Mouse (Mus musculus) lung, embryonic 15.5 days (tissue): Measurements from ENCODE around the gene Tent5b. TPM values are rescaled to one million over a fixed set of nuclear protein-coding genes. Genes with fewer than 3 reads are reported as not detected.

Experiments
- ATAC-seq: fragments of 200-750 bp; cut with Nextera tagmentation; 2 replicates; pipeline ENCODE4 v1.8.0; 2017; ENCODE audit warnings: moderate number of reproducible peaks, borderline replicate concordance; ENCODE audit not compliant: low FRiP score, low TSS enrichment; ENCODE audit errors: extremely low read depth
- H3K27ac ChIP-seq: fragments of 300-500 bp; sonication (generic); 2 replicates; pipeline ENCODE4 v1.5.1; 2015; ENCODE audit warnings: moderate library complexity, mild to moderate bottlenecking, inconsistent platforms
- H3K27me3 ChIP-seq: fragments of 300-500 bp; sonication (generic); 2 replicates; pipeline ENCODE4 v1.6.1; 2015; ENCODE audit warnings: inconsistent platforms
- H3K36me3 ChIP-seq: fragments of 300-500 bp; sonication (generic); 2 replicates; pipeline ENCODE4 v1.6.1; 2015; ENCODE audit warnings: inconsistent platforms
- H3K4me1 ChIP-seq: fragments of 300-500 bp; sonication (generic); 2 replicates; pipeline ENCODE4 v1.6.1; 2015; ENCODE audit warnings: inconsistent platforms
- H3K4me2 ChIP-seq: fragments of 300-500 bp; sonication (generic); 2 replicates; pipeline ENCODE4 v1.6.1; 2015; ENCODE audit warnings: inconsistent platforms, mild to moderate bottlenecking, moderate library complexity
- H3K4me3 ChIP-seq: fragments of 300-500 bp; sonication (generic); 2 replicates; pipeline ENCODE4 v1.5.1; 2015; ENCODE audit warnings: mild to moderate bottlenecking, inconsistent platforms
- H3K9ac ChIP-seq: fragments of 300-500 bp; sonication (generic); 2 replicates; pipeline ENCODE4 v1.6.1; 2015; ENCODE audit warnings: inconsistent platforms
- H3K9me3 ChIP-seq: fragments of 300-500 bp; sonication (generic); 2 replicates; pipeline ENCODE4 v1.6.1; 2016; ENCODE audit warnings: inconsistent platforms
- WGBS: fragments of 180-500 bp; shearing (Covaris S2); methylation state at CpG from one replicate; pipeline ENCODE4 v1.1.7; 2015; 5-methylcytosine and 5-hydroxymethylcytosine counted together
- polyA plus RNA-seq: library from polyadenylated mRNA; unstranded; fragments of >200 nt; fragmentation: Nextera tagmentation; extraction: Ambion mirVana; gene quantifications from 2 replicates; pipeline ENCODE4 v1.2.1, GENCODE M21; 2015

Gene Tent5b
- polyA plus RNA-seq, 1 experiment from 2014 or later = 1.9 TPM

DNA sequence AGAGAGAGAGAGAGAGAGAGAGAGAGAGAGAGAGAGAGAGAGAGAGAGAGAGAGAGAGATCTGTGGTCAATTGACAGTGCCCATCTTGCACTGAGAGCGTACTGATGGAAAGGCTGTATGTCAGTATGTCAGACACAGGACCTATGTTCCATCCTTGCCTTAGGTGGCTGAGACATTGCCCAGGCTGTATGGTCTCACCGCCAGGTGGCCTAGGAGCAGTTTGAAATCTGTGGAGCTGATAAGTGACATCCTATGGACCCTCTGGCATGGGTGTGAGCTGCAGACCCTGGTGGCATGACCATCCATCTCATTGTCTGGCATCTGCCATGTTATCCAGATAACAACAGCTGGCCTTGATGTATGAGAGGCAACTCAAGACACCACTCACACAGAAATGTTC is 6.1 kb upstream of the Tent5b start:
- WGBS = 57% methylated on average over 2 of the region's 2 CpGs
- no peak overlapping the region for H3K4me2 ChIP-seq
- H3K27me3 ChIP-seq = peaks cover 37% of the 10 kb centered on the region; the same call in 1 of the 2 replicates
- no peak overlapping the region for H3K9ac ChIP-seq
- H3K4me3 ChIP-seq = no peak overlapping the region
- H3K9me3 ChIP-seq = peaks cover 4% of the 10 kb centered on the region; the same call in 1 of the 2 replicates
- no peak for ATAC-seq
- peaks cover 5% of the 10 kb centered on the region for H3K4me1 ChIP-seq
- H3K27ac ChIP-seq = no peak overlapping the region
- no peaks in the 10 kb centered on the region for H3K36me3 ChIP-seq

DNA sequence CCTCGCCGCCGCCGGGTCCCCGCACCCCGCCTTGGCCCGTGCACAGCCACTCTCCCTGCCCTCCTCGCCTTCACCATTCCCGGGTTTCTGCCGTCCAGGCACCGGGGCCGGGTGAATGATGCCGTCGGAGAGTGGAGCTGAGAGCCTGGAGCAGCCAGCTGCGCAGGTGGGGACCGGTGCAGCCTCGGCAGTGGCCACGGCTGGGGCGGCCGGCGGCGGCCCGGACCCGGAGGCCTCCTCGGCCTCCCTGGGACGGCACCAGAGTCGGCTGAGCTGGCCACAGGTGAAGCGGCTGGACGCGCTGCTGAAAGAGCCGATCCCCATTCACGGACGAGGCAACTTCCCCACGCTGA is 229 bp downstream of the Tent5b start:
- no peaks in the 10 kb centered on the region for H3K36me3 ChIP-seq
- H3K27me3 ChIP-seq = peaks cover 50% of the 10 kb centered on the region
- peak overlapping the region; percentile 45 for H3K4me3 ChIP-seq
- no peak for ATAC-seq
- peaks cover 21% of the 10 kb centered on the region for H3K4me1 ChIP-seq
- H3K4me2 ChIP-seq = peak overlapping the region; percentile 63
- 5% methylated on average over 34 of the region's 34 CpGs for WGBS
- no peaks in the 10 kb centered on the region for H3K9me3 ChIP-seq
- H3K27ac ChIP-seq = no peak overlapping the region
- peak overlapping the region; percentile 11; the same call in 1 of the 2 replicates for H3K9ac ChIP-seq

DNA sequence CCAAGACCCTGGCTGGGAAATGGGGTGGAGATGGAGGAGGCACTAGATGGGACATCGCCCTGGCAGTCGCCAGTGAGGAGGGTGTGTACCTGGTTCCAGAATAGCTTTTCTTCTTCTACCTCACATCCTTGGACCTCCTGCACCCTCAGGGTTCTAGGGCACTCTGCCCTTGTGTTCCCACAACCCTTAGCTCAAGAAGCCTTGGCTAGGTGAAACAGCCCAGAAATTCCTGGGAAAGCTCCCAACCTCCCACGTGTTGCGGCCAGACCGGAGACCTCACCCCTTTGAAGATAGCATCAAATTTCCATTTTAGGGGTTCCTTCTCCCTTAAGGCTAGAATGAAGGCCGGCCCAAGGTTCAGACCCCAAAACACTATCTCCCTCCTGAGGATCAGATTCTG is 822 bp downstream of the Tent5b start:
- Histone ChIP-seq H3K9ac (no peak overlapping the region), H3K36me3 (no peaks in the 10 kb centered on the region), H3K27ac (no peak overlapping the region), H3K4me2 (peak overlapping the region; percentile 63), H3K27me3 (peaks cover 46% of the 10 kb centered on the region), H3K4me3 (peak overlapping the region; percentile 45; the same call in 1 of the 2 replicates), H3K9me3 (no peaks in the 10 kb centered on the region), H3K4me1 (peaks cover 21% of the 10 kb centered on the region)
- no peak for ATAC-seq
- WGBS = 43% methylated on average over 6 of the region's 6 CpGs

DNA sequence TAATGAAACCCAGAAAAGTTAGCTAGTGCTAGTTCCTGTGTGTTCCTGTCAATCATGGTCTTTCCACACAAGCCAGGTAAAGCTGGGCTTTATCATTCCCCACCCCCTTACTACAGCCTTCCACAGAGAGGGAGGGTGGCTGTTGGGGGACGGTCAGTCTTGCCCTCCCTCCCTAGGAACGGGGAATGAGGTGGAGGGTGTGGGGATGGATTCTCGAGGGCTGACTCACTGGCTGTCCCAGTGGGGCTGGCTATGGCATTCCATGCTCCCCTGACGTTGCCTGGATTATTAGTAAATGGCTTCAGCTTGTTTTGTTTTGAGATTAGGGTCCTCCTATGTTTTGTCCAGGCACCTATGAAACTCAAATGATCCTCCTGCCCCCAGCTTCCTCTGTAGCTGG is 1.6 kb downstream of the Tent5b start:
- Histone ChIP-seq H3K4me2 (no peak overlapping the region), H3K9ac (no peak overlapping the region), H3K27me3 (peaks cover 43% of the 10 kb centered on the region), H3K36me3 (no peaks in the 10 kb centered on the region), H3K9me3 (no peaks in the 10 kb centered on the region), H3K27ac (no peak overlapping the region), H3K4me3 (no peak overlapping the region), H3K4me1 (peaks cover 21% of the 10 kb centered on the region)
- ATAC-seq = no peak
- 18% methylated on average over 4 of the region's 4 CpGs for WGBS

DNA sequence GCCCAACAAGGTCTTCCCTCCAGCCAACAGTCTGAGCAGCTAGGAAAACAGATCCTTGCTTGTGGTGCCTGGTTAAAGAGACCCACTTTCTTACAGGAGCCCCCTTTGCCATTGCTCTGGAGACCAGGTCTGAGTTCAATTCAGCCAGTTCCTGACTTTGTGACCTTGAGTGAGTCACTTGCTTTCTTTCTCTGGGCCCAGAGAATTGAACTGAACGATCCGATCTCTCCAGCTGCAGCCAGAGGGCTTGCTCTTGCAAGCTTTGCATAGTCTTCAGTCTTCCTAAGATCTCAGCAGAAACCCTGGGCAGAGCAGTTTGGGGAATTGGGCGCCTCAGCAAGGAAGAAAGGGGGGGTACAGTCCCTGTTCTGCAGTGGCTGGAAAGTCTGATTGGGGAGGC is 2.5 kb downstream of the Tent5b start:
- Histone ChIP-seq H3K27me3 (peaks cover 36% of the 10 kb centered on the region), H3K4me1 (peaks cover 21% of the 10 kb centered on the region), H3K27ac (no peak overlapping the region), H3K4me2 (no peak overlapping the region), H3K9ac (no peak overlapping the region), H3K4me3 (no peak overlapping the region), H3K9me3 (no peaks in the 10 kb centered on the region), H3K36me3 (no peaks in the 10 kb centered on the region)
- 74% methylated on average over 3 of the region's 3 CpGs for WGBS
- ATAC-seq = no peak

DNA sequence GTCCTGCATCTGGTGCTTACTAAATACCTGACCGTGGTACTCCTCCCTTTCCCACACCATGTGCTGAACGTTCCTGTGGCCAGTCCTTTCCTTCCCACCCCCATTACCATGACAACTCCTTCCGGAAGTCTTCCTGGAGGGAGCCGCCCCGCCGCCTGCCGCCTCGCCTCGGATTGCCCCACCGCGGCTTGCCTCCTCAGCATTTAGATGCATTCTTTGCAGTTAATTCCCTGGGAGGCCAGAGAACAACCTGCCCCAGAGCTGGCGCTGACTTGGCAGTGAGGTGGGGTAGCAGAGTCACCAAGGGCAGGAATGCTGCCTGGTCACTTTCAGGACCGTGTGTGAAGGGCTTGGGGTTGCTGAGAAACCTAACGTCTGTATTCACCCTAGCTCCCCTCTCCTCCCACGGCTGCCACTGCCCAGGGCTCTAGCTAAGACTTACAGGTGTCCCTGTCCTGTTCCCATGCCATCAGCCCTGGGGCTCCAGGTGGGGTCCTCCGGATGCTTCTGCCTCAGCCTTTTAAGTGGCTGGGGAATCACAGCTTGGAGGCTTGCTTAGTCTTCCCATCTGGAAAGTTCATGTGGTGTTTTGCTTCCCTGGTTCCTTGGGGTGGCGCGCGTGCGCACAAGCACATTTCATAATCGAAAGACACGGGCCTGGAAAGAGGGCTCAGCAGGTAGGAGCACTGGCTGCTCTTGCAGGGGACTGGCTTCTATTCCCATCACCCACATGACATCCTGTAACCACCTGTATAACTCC is 4.5 kb downstream of the Tent5b start:
- Histone ChIP-seq H3K9ac (no peak overlapping the region), H3K27ac (peak overlapping the region; percentile 56), H3K4me1 (peaks cover 26% of the 10 kb centered on the region), H3K4me3 (no peak overlapping the region), H3K27me3 (peaks cover 23% of the 10 kb centered on the region), H3K36me3 (no peaks in the 10 kb centered on the region), H3K4me2 (peak overlapping the region; percentile 24), H3K9me3 (no peaks in the 10 kb centered on the region)
- 7% methylated on average over 22 of the region's 22 CpGs for WGBS
- ATAC-seq = 0 out of 2 replicates have a peak, but pooled peaks have one; percentile 24

DNA sequence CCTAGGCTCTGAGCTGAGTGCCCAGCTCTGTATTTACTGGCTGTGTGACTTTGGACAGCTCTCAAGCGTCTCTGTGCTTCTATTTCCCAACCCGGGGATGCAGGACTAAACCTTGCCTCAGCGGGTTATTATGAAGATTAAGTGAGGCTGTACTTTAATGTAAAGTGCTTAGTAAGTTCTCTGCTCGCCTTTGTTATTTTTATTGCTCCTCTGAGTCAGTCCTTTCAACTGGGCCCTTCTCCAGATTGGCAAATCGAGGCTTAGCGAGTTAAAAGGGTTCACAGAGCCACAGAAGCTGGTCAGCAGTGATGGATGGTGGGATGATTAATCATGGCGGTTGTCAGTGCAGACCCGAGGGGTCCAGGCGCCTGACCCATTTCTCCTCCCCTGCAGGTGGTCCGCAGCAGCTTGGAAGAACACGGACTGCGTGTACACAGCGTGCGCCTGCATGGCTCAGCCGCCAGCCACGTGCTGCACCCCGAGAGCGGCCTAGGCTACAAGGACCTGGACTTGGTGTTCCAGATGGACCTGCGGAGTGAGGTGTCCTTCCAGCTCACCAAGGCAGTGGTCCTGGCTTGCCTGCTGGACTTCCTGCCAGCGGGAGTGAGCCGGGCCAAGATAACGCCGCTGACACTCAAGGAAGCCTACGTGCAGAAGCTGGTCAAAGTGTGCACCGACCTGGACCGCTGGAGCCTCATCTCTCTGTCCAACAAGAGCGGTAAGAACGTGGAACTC is 5.9 kb downstream of the Tent5b start:
- H3K4me2 ChIP-seq = no peak overlapping the region
- peaks cover 14% of the 10 kb centered on the region for H3K27me3 ChIP-seq
- H3K4me1 ChIP-seq = peaks cover 21% of the 10 kb centered on the region
- no peak overlapping the region for H3K27ac ChIP-seq
- H3K36me3 ChIP-seq = no peaks in the 10 kb centered on the region
- no peaks in the 10 kb centered on the region for H3K9me3 ChIP-seq
- WGBS = 81% methylated on average over 28 of the region's 28 CpGs
- no peak overlapping the region for H3K9ac ChIP-seq
- ATAC-seq = no peak
- H3K4me3 ChIP-seq = no peak overlapping the region

DNA sequence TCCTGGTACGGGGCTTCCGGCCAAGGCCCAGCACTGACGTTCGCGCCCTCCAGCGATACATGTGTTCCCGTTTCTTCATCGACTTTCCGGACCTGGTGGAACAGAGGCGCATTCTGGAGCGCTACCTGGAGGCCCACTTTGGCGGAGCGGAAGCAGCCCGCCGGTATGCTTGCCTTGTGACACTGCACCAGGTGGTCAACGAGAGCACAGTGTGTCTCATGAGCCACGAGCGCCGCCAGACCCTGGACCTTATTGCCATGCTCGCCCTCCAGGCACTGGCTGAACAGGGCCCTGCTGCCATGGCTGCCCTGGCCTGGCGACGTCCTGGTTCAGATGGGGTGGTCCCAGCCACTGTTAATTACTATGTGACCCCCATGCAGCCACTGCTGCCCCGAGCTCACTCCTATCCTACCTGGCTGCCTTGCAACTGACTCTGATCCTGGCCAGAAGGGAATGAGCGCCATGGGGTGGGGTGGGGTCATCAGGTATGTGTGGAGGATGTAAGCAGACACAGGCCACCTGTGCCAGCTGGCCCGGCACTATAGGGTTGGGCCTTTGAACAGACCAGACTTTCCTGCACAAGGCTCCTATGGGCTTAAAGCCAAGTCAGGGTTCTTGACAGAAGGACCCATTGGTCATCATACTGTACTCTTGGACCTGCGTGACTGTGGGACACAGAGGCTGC is 6.9 kb downstream of the Tent5b start:
- Histone ChIP-seq H3K27ac (no peak overlapping the region), H3K4me2 (no peak overlapping the region), H3K4me1 (peaks cover 29% of the 10 kb centered on the region), H3K9me3 (no peaks in the 10 kb centered on the region), H3K4me3 (no peak overlapping the region), H3K36me3 (no peaks in the 10 kb centered on the region), H3K9ac (no peak overlapping the region), H3K27me3 (peaks cover 4% of the 10 kb centered on the region)
- no peak for ATAC-seq
- 90% methylated on average over 26 of the region's 26 CpGs for whole genome bisulfite sequencing

DNA sequence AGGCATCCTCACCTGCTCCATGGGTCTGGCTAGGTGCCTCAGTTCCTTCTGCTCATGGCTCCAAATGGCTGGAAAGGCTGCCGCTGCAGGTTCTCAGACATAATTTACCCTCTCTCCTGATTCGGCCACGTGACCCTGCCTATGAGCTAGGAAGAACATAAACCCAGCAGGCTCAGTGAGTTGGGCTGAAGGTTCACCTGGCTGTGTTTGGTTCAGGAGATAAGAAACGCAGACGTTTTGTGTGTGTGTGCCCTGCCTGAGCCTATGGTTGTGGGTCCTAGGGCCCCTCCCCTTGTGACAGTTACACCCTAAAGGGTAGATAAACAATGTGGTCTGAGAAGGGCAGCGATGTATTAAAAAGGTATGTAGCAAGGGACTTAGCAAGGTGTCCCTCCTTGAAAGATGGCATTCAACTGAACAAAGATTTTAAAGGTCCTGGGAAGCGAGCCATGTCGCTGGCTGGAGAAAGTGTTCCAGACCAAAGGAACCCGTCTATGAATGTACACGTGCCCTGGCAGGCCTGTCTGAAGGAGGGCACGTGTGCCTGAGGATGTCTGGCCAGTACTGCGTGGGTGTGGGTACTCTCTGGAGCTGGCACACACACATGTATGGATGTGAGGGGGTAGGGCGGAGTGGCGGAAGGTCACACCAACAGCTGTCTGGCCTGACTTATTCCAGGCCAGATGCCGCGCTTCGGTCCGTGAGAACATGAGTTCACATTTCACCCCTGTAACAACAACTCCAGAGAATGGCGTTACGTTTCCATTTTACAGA is 8.9 kb downstream of the Tent5b start:
- no peak for ATAC-seq
- 67% methylated on average over 20 of the region's 20 CpGs for WGBS

DNA sequence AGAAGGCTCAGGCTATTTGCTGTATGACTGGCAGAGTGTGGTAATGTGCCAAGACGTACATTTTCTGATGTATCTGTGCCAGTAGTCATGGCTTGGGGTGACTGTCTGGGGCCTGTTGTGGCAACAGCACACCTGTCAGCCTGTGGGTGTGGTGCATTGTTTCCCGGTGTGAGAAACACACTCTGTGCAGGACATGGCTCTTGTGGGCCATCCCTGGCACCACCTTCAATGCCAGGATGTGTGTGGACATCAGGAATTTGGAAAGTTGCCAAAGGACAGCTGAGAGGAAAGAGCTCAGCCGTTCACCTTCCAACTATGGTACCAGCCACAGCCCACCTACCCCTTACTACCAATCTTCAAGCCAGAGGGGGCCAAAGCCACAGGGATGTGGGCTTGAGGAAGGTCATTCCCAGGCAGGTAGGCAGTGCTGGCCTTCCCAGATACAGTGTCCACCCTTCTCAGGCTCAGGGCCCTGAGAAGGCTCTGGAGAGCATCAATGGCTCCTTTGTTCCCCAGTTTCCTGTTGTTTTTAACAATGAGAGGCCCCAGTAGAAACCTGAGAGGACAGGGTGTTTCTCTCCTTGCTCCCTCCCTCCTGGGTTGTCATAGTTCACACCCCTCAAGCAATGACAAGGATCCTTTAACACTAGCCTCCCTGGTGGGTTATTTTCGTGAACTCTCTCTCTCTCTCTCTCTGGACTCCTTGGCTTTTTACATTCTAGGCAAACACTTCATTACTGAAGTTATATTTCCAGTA is 9.7 kb downstream of the Tent5b start:
- Histone ChIP-seq H3K4me3 (no peak overlapping the region), H3K27ac (peak overlapping the region; percentile 41), H3K4me2 (no peak overlapping the region), H3K36me3 (no peaks in the 10 kb centered on the region), H3K4me1 (peaks cover 26% of the 10 kb centered on the region), H3K27me3 (peaks cover 1% of the 10 kb centered on the region; the same call in 1 of the 2 replicates), H3K9ac (no peak overlapping the region), H3K9me3 (no peaks in the 10 kb centered on the region)
- ATAC-seq = peak; percentile 10; the same call in 1 of the 2 replicates
- WGBS = 31% methylated on average over 4 of the region's 4 CpGs

More for the DNA sequence above, 8.9 kb downstream of the Tent5b start:
- no peaks in the 10 kb centered on the region for H3K27me3 ChIP-seq
- no peaks in the 10 kb centered on the region for H3K9me3 ChIP-seq
- H3K4me1 ChIP-seq = peaks cover 34% of the 10 kb centered on the region
- H3K4me3 ChIP-seq = no peak overlapping the region
- no peaks in the 10 kb centered on the region for H3K36me3 ChIP-seq
- H3K9ac ChIP-seq = no peak overlapping the region
- H3K27ac ChIP-seq = peak overlapping the region; percentile 41
- no peak overlapping the region for H3K4me2 ChIP-seq

DNA sequence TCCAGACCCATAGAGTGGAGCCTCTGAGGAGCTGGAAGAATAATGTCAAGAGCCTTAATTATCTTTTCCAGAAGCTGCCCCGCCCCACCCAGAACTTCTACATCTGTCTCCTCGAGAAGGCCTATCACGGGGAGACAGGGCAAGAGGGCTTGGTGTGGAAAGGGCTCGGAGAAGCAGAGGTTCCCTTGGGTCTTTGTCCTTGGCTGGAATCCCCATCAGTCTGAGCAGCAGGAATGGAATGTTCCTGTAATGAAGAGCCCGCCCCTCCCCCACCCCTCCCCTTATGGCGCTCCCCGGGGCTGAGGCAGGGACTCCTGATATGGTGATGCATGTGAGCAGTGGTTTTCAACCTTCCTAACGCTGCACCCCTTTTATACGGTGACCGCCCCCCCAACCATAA is 11.9 kb downstream of the Tent5b start:
- Histone ChIP-seq H3K9ac (no peak overlapping the region), H3K4me1 (peaks cover 23% of the 10 kb centered on the region), H3K27ac (no peak overlapping the region), H3K27me3 (peaks cover 23% of the 10 kb centered on the region), H3K4me3 (no peak overlapping the region), H3K4me2 (no peak overlapping the region), H3K36me3 (no peaks in the 10 kb centered on the region), H3K9me3 (no peaks in the 10 kb centered on the region)
- 35% methylated on average over 10 of the region's 10 CpGs for whole genome bisulfite sequencing
- ATAC-seq = no peak
